Mouse (Mus musculus): ENCODE measurements around the gene Rbp4. TPM values are rescaled to one million over a fixed set of nuclear protein-coding genes. Genes with fewer than 3 reads are reported as not detected.

Gene Rbp4
- polyA plus RNA-seq, 1 experiment = not detected

GRCm38 (mm10) chr19:38077851-38078540 is 47.1 kb downstream of the Rbp4 start:
- H3K4me1 ChIP-seq (ENCODE audit: control insufficient read depth, insufficient read depth, low read length) = no peaks in the 10 kb centered on the region
- 73% methylated on average over 3 of the region's 3 CpGs for WGBS
- TF ChIP-seq POLR2A (IDR thresholded peaks at IDR 0.05; ENCODE audit: insufficient read depth, low read depth, low read length) (no peak), CTCF (IDR thresholded peaks at IDR 0.05; ENCODE audit: insufficient read depth, low read depth, low read length) (no peak)
- H3K27ac ChIP-seq (ENCODE audit: insufficient read depth, low read depth, low read length) = no peak overlapping the region
- no peak overlapping the region for H3K4me3 ChIP-seq (ENCODE audit: insufficient read depth, low read depth, low read length)

GRCm38 (mm10) chr19:38076251-38076650 is 48.8 kb downstream of the Rbp4 start:
- H3K4me1 ChIP-seq (ENCODE audit: control insufficient read depth, insufficient read depth, low read length) = no peaks in the 10 kb centered on the region
- no peak overlapping the region for H3K4me3 ChIP-seq (ENCODE audit: insufficient read depth, low read depth, low read length)
- 63% methylated on average over 2 of the region's 2 CpGs for WGBS
- TF ChIP-seq CTCF (IDR thresholded peaks at IDR 0.05; ENCODE audit: insufficient read depth, low read depth, low read length) (no peak), POLR2A (IDR thresholded peaks at IDR 0.05; ENCODE audit: insufficient read depth, low read depth, low read length) (no peak)
- no peak overlapping the region for H3K27ac ChIP-seq (ENCODE audit: insufficient read depth, low read depth, low read length)

- no peak for TF ChIP-seq CTCF (IDR thresholded peaks at IDR 0.05; ENCODE audit: insufficient read depth, low read depth, low read length)
- no peak overlapping the region for H3K4me3 ChIP-seq (ENCODE audit: insufficient read depth, low read depth, low read length)
- 85% methylated on average over 11 of the region's 11 CpGs for WGBS
- H3K27ac ChIP-seq (ENCODE audit: insufficient read depth, low read depth, low read length) = no peak overlapping the region
- H3K4me1 ChIP-seq (ENCODE audit: control insufficient read depth, insufficient read depth, low read length) = no peaks in the 10 kb centered on the region
Observed at GRCm38 (mm10) chr19:38075051-38075450, 50.0 kb downstream of the Rbp4 start.

GRCm38 (mm10) chr19:38073226-38073625 is 51.9 kb downstream of the Rbp4 start:
- H3K27ac ChIP-seq (ENCODE audit: insufficient read depth, low read depth, low read length) = no peak overlapping the region
- H3K4me3 ChIP-seq (ENCODE audit: insufficient read depth, low read depth, low read length) = no peak overlapping the region
- 94% methylated on average over 5 of the region's 5 CpGs for WGBS
- H3K4me1 ChIP-seq (ENCODE audit: control insufficient read depth, insufficient read depth, low read length) = no peaks in the 10 kb centered on the region
- no peak for TF ChIP-seq POLR2A (IDR thresholded peaks at IDR 0.05; ENCODE audit: insufficient read depth, low read depth, low read length)
- no peak for TF ChIP-seq CTCF (IDR thresholded peaks at IDR 0.05; ENCODE audit: insufficient read depth, low read depth, low read length)

Other genes with a start within 250 kb of the Rbp4 start
- not detected in 2 replicates for gene Myof, start 81.7 kb downstream of the Rbp4 start, polyA plus RNA-seq (2012; ENCODE audit: insufficient read depth, insufficient read length, low replicate concordance, missing spikeins)
- gene Cep55, start 70.3 kb downstream of the Rbp4 start, polyA plus RNA-seq (2012; ENCODE audit: insufficient read depth, insufficient read length, low replicate concordance, missing spikeins) = not detected in 2 replicates
- gene Ffar4, start 28.2 kb downstream of the Rbp4 start, polyA plus RNA-seq (2012; ENCODE audit: insufficient read depth, insufficient read length, low replicate concordance, missing spikeins) = not detected in 2 replicates
- gene Pde6c, start 7.5 kb upstream of the Rbp4 start, polyA plus RNA-seq (2012; ENCODE audit: insufficient read depth, insufficient read length, low replicate concordance, missing spikeins) = not detected in 2 replicates
- not detected in 2 replicates for gene Fra10ac1, start 98.9 kb upstream of the Rbp4 start, polyA plus RNA-seq (2012; ENCODE audit: insufficient read depth, insufficient read length, low replicate concordance, missing spikeins)
- gene Lgi1, start 139.3 kb upstream of the Rbp4 start, polyA plus RNA-seq (2012; ENCODE audit: insufficient read depth, insufficient read length, low replicate concordance, missing spikeins) = not detected in 2 replicates

All from olfactory bulb, adult 2 months (tissue).